ENCODE assay signal across 8 mouse cellular contexts in the genomic region with DNA sequence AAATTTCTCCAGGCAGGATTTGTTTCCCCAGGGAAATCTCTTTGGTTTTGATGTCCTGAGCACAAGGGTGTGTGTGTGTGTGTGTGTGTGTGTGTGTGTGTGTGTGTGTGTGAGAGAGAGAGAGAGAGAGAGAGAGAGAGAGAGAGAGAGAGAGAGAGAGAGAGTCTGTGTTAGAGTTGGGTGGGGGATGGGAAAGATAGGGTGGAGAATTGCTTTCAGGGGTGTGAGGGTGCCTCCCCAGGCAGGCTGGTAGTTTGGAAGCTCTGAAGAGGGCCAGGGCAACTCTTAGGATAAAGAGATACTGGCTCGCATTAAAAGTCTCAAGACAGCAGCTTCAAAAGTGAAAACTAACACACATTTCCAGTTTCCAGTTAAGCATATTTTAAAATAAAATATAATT.
A peak's percentile ranks its signal among the peaks of the same experiment; 100 is the strongest.
DNase-seq lines count a peak whose midpoint lies in the region; ATAC-seq and TF ChIP-seq lines count a peak whose summit lies in the region.

No protein-coding gene starts in this region.

- ATAC-seq in liver, postnatal 0 days, result no peak

- no peak for DNase-seq in heart, embryonic 10.5 days (ENCODE audit: low spot score)
- DNase-seq in heart, postnatal 25 days (ENCODE audit: low spot score), result no peak
- peak; percentile 59 for DNase-seq in NIH3T3 (ENCODE audit: low read depth)
- DNase-seq in hindbrain, embryonic 10.5 days (ENCODE audit: low spot score), result no peak
- no peak for DNase-seq in liver, postnatal 0 days
- DNase-seq in urinary bladder, postnatal 36 days (ENCODE audit: low spot score in 2 of 2), result no peak
- no peak for DNase-seq in cerebellum, postnatal 4 days (ENCODE audit: low spot score in 2 of 2)
- no peak for DNase-seq in spleen, postnatal 4 days (ENCODE audit: low spot score in 2 of 2)

- 10% methylated on average over 1 of the region's 1 CpGs for WGBS in heart, embryonic 10.5 days
- 19% methylated on average over 1 of the region's 1 CpGs for WGBS in hindbrain, embryonic 10.5 days
- 46% methylated on average over 1 of the region's 1 CpGs for WGBS in liver, postnatal 0 days (ENCODE audit: insufficient replicate concordance)

- no peak for TF ChIP-seq CTCF in liver, postnatal 0 days (IDR thresholded peaks at IDR 0.05; ENCODE audit: low read depth)

- no peaks in the 10 kb centered on the region for H3K27me3 ChIP-seq in heart, embryonic 10.5 days (ENCODE audit: insufficient read depth, poor library complexity, severe bottlenecking)
- H3K27me3 ChIP-seq in hindbrain, embryonic 10.5 days (ENCODE audit: insufficient read depth, poor library complexity, severe bottlenecking), result peaks cover 23% of the 10 kb centered on the region
- peaks cover 24% of the 10 kb centered on the region for H3K27me3 ChIP-seq in liver, postnatal 0 days (ENCODE audit: insufficient read depth, low read length)

- no peaks in the 10 kb centered on the region for H3K36me3 ChIP-seq in heart, embryonic 10.5 days
- no peaks in the 10 kb centered on the region for H3K36me3 ChIP-seq in hindbrain, embryonic 10.5 days
- no peaks in the 10 kb centered on the region for H3K36me3 ChIP-seq in liver, postnatal 0 days (replicated peaks; ENCODE audit: insufficient read depth, low read length)

- intact Hi-C loops in heart, postnatal 25 days (cut with DNase I), result loop anchor here (10.0 kb wide), 5 partner anchors 91 to 291 kb away; no protein-coding TSS in a partner anchor

- H3K4me2 ChIP-seq in liver, postnatal 0 days (ENCODE audit: low read depth, low read length), result peak overlapping the region; percentile 88

- H3K9ac ChIP-seq in liver, postnatal 0 days (replicated peaks), result no peak overlapping the region

- peak overlapping the region; percentile 95 for H3K27ac ChIP-seq in heart, embryonic 10.5 days
- H3K27ac ChIP-seq in hindbrain, embryonic 10.5 days, result peak overlapping the region; percentile 92
- H3K27ac ChIP-seq in liver, postnatal 0 days (ENCODE audit: low read depth), result no peak overlapping the region

- TF ChIP-seq EP300 in liver, postnatal 0 days (IDR thresholded peaks at IDR 0.05; ENCODE audit: low read depth), result no peak

- no peaks in the 10 kb centered on the region for H3K9me3 ChIP-seq in heart, embryonic 10.5 days
- no peaks in the 10 kb centered on the region for H3K9me3 ChIP-seq in hindbrain, embryonic 10.5 days
- H3K9me3 ChIP-seq in liver, postnatal 0 days (ENCODE audit: low read length), result no peaks in the 10 kb centered on the region

- H3K4me1 ChIP-seq in heart, embryonic 10.5 days, result peaks cover 12% of the 10 kb centered on the region
- H3K4me1 ChIP-seq in hindbrain, embryonic 10.5 days (replicated peaks), result peaks cover 36% of the 10 kb centered on the region
- H3K4me1 ChIP-seq in liver, postnatal 0 days (ENCODE audit: insufficient read depth), result no peaks in the 10 kb centered on the region

- H3K4me3 ChIP-seq in heart, embryonic 10.5 days, result peak overlapping the region; percentile 80
- peak overlapping the region; percentile 70 for H3K4me3 ChIP-seq in hindbrain, embryonic 10.5 days
- H3K4me3 ChIP-seq in liver, postnatal 0 days (ENCODE audit: low read depth, low read length), result peak overlapping the region; percentile 58; the same call in 1 of the 2 replicates
